Mouse (Mus musculus): ENCODE data around the gene Eif2a. TPM values are rescaled to one million over a fixed set of nuclear protein-coding genes. Genes with fewer than 3 reads are reported as not detected.

Eif2a gene
- polyA plus RNA-seq, 1 experiment from 2014 or later: 58.0 TPM

- Histone ChIP-seq H3K4me3 (replicated peaks) (peak overlapping the region; percentile 88), H3K4me2 (peak overlapping the region; percentile 72), H3K9ac (peak overlapping the region; percentile 93), H3K27me3 (no peaks in the 10 kb centered on the region), H3K4me1 (peaks cover 14% of the 10 kb centered on the region; the same call in 1 of the 2 replicates), H3K36me3 (peaks cover 34% of the 10 kb centered on the region), H3K9me3 (replicated peaks) (no peaks in the 10 kb centered on the region), H3K27ac (peak overlapping the region; percentile 93)
- peak; percentile 59 for ATAC-seq (replicated peaks; ENCODE audit: low FRiP score)
- WGBS: under 1% methylated on average over 40 of the region's 40 CpGs
Observed at GRCm38 (mm10) chr3:58525166-58525565, 455 bp upstream of the Eif2a start.

DNA sequence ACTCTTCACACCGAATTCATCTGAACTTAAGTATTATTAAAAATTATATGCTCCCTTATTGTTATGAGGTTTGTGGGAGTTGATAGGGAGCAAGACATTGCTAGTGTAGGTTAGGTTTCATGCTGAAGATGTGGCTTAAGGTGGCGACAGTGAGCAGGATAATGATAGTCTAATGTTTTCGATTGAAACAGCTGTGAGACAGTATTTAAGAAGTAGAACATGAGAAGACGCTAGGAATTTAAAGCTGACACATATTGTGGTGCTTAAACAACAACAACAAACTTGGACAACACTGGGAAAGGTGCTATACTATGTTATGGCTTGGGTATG, 752 bp downstream of the Eif2a start:
- WGBS: 7% methylated on average over 4 of the region's 4 CpGs
- peak overlapping the region; percentile 93; the same call in 1 of the 2 replicates for H3K27ac ChIP-seq
- H3K4me3 ChIP-seq (replicated peaks): peak overlapping the region; percentile 88
- peaks cover 14% of the 10 kb centered on the region; the same call in 1 of the 2 replicates for H3K4me1 ChIP-seq
- H3K36me3 ChIP-seq: peaks cover 31% of the 10 kb centered on the region
- H3K27me3 ChIP-seq: no peaks in the 10 kb centered on the region
- H3K9me3 ChIP-seq (replicated peaks): no peaks in the 10 kb centered on the region
- H3K9ac ChIP-seq: peak overlapping the region; percentile 56
- ATAC-seq (replicated peaks; ENCODE audit: low FRiP score): no peak
- H3K4me2 ChIP-seq: peak overlapping the region; percentile 65

DNA sequence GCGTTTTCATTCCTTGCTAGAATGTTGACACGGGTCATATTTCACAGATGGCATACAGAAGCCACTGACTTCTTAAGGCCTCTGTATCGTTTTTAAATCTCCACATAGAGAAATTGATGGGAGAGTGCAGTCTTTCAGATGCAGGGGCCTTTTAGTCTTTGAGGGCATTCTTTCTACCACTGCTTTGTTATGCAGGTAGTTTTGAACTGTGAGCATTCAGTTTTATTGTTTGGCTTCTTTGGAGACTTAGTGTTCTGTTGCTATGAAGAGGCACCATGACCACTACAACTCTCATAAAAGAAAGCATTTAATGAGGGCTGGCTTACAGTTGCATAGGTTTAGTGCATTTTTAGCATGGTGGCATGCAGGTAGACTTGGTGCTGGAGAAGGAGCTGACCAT, 11.0 kb downstream of the Eif2a start:
- ATAC-seq (replicated peaks; ENCODE audit: low FRiP score): no peak
- Histone ChIP-seq H3K4me2 (no peak overlapping the region), H3K9me3 (replicated peaks) (no peaks in the 10 kb centered on the region), H3K27ac (no peak overlapping the region), H3K4me3 (replicated peaks) (no peak overlapping the region), H3K27me3 (no peaks in the 10 kb centered on the region), H3K9ac (no peak overlapping the region), H3K36me3 (peaks cover 72% of the 10 kb centered on the region), H3K4me1 (no peaks in the 10 kb centered on the region)
- 82% methylated on average over 3 of the region's 3 CpGs for WGBS

GRCm38 (mm10) chr3:58552001-58552811, 26.6 kb downstream of the Eif2a start:
- ATAC-seq (replicated peaks; ENCODE audit: low FRiP score): no peak
- H3K4me1 ChIP-seq: no peaks in the 10 kb centered on the region
- H3K27ac ChIP-seq: no peak overlapping the region
- H3K4me3 ChIP-seq (replicated peaks): no peak overlapping the region
- no peaks in the 10 kb centered on the region for H3K27me3 ChIP-seq
- no peak overlapping the region for H3K9ac ChIP-seq
- WGBS: 63% methylated on average over 1 of the region's 1 CpGs
- no peaks in the 10 kb centered on the region for H3K9me3 ChIP-seq (replicated peaks)
- H3K36me3 ChIP-seq: peaks cover 86% of the 10 kb centered on the region
- no peak overlapping the region for H3K4me2 ChIP-seq

DNA sequence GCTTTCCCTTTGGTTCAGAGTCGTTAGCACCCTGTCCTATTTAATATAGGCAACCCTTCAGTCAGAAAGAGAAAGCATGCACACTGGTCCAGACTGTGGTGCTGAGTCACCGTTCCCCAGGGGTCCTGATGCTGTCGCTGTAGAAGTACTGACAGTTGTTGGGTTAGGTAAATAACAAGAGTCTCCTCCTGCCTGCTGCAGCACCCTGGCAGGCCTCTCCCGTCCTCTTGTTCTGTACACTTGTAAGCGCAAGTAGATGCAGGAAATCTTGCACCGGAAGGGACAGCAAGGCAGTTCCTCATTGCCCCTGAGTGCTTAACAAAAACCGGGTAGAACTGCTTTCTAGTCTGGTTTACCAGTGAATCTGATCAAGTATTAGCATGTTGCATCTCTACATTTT, 31.0 kb downstream of the Eif2a start:
- Histone ChIP-seq H3K4me3 (replicated peaks) (no peak overlapping the region), H3K27me3 (no peaks in the 10 kb centered on the region), H3K36me3 (peaks cover 61% of the 10 kb centered on the region), H3K27ac (no peak overlapping the region), H3K4me2 (no peak overlapping the region), H3K4me1 (no peaks in the 10 kb centered on the region), H3K9ac (no peak overlapping the region), H3K9me3 (replicated peaks) (no peaks in the 10 kb centered on the region)
- no peak for ATAC-seq (replicated peaks; ENCODE audit: low FRiP score)
- WGBS: 86% methylated on average over 7 of the region's 7 CpGs

GRCm38 (mm10) chr3:58559887-58560286, 34.3 kb downstream of the Eif2a start:
- H3K9me3 ChIP-seq (replicated peaks): no peaks in the 10 kb centered on the region
- H3K27ac ChIP-seq: no peak overlapping the region
- WGBS: 42% methylated on average over 2 of the region's 2 CpGs
- H3K4me1 ChIP-seq: no peaks in the 10 kb centered on the region
- peaks cover 31% of the 10 kb centered on the region for H3K36me3 ChIP-seq
- no peak overlapping the region for H3K9ac ChIP-seq
- ATAC-seq (replicated peaks; ENCODE audit: low FRiP score): no peak
- no peak overlapping the region for H3K4me2 ChIP-seq
- H3K4me3 ChIP-seq (replicated peaks): no peak overlapping the region
- no peaks in the 10 kb centered on the region for H3K27me3 ChIP-seq

DNA sequence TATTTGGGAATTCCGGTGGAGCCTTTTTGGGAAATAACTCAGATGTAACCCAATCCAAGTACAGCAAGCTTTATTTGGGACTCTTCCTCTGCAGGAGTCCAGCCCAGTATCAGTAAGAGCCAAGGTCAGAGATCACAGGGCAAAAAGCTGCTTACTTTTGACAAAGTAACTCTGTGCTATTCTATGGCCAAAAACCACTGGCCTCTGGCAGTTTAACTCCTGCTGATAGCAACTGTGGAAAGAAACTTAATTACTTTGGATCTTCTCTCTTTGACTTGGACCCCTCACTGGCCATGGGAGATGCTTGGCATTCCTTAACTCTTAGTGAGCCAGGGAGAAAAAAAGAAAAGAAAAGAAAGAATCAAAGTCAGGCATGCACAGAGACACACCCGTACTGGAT, 35.8 kb downstream of the Eif2a start:
- Histone ChIP-seq H3K4me3 (replicated peaks) (no peak overlapping the region), H3K4me1 (no peaks in the 10 kb centered on the region)
- 39% methylated on average over 2 of the region's 2 CpGs for WGBS

DNA sequence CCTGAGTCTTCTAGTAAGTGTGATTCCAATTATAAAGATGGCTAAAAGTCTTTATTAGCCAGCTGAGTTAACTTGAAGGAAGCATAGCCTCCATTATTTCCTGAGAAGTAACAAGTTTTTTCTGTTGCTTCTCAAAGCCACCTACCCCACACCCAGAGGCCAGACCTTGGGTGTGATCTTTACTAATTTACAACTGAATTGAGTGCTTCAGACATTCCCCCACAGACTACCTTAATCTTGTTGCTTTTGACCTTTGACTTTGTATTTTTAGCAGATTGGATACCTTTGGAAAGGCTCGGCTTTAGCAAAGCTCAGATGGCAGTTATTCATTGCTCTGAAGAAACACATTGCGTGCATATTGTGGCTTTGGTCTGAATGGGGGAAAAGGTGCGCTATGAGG, 45.2 kb downstream of the Eif2a start:
- no peaks in the 10 kb centered on the region for H3K27me3 ChIP-seq
- ATAC-seq (replicated peaks; ENCODE audit: low FRiP score): no peak
- no peak overlapping the region for H3K4me3 ChIP-seq (replicated peaks)
- 73% methylated on average over 3 of the region's 3 CpGs for WGBS
- no peaks in the 10 kb centered on the region for H3K36me3 ChIP-seq
- H3K27ac ChIP-seq: no peak overlapping the region
- no peaks in the 10 kb centered on the region for H3K9me3 ChIP-seq (replicated peaks)
- H3K9ac ChIP-seq: no peak overlapping the region
- no peaks in the 10 kb centered on the region for H3K4me1 ChIP-seq
- no peak overlapping the region for H3K4me2 ChIP-seq

More for the DNA sequence above, 35.8 kb downstream of the Eif2a start:
- H3K36me3 ChIP-seq: peaks cover 16% of the 10 kb centered on the region
- H3K27ac ChIP-seq: no peak overlapping the region
- no peaks in the 10 kb centered on the region for H3K27me3 ChIP-seq
- H3K9ac ChIP-seq: no peak overlapping the region
- no peaks in the 10 kb centered on the region for H3K9me3 ChIP-seq (replicated peaks)
- no peak overlapping the region for H3K4me2 ChIP-seq
- ATAC-seq (replicated peaks; ENCODE audit: low FRiP score): no peak

- Histone ChIP-seq H3K36me3 (peaks cover 19% of the 10 kb centered on the region), H3K4me3 (replicated peaks) (peak within 1 kb of the TSS; percentile 92), H3K27ac (peak within 1 kb of the TSS; percentile 100), H3K27me3 (no peaks in the 10 kb centered on the region), H3K9ac (peak within 1 kb of the TSS; percentile 97), H3K4me2 (peak within 1 kb of the TSS; percentile 56), H3K9me3 (replicated peaks) (no peaks in the 10 kb centered on the region), H3K4me1 (0 out of 2 replicates have a peak, but pooled peaks cover 7% of the 10 kb centered on the region)
- ATAC-seq (replicated peaks; ENCODE audit: low FRiP score): peak; percentile 97
- WGBS: 2% methylated on average over 55 of the region's 59 CpGs
Observed at GRCm38 (mm10) chr3:58576137-58577066, 50.8 kb downstream of the Eif2a start, which contains the start of gene Selenot. Selenot (plus strand) TSS chr3:58576636.

- no peaks in the 10 kb centered on the region for H3K27me3 ChIP-seq
- peak overlapping the region; percentile 56 for H3K4me2 ChIP-seq
- under 1% methylated on average over 36 of the region's 36 CpGs for WGBS
- H3K4me3 ChIP-seq (replicated peaks): peak overlapping the region; percentile 92
- H3K36me3 ChIP-seq: peaks cover 21% of the 10 kb centered on the region
- H3K9ac ChIP-seq: peak overlapping the region; percentile 97
- H3K9me3 ChIP-seq (replicated peaks): no peaks in the 10 kb centered on the region
- H3K27ac ChIP-seq: peak overlapping the region; percentile 100
- ATAC-seq (replicated peaks; ENCODE audit: low FRiP score): peak; percentile 90
- H3K4me1 ChIP-seq: 0 out of 2 replicates have a peak, but pooled peaks cover 11% of the 10 kb centered on the region
Observed at GRCm38 (mm10) chr3:58577067-58577503, 51.5 kb downstream of the Eif2a start.

DNA sequence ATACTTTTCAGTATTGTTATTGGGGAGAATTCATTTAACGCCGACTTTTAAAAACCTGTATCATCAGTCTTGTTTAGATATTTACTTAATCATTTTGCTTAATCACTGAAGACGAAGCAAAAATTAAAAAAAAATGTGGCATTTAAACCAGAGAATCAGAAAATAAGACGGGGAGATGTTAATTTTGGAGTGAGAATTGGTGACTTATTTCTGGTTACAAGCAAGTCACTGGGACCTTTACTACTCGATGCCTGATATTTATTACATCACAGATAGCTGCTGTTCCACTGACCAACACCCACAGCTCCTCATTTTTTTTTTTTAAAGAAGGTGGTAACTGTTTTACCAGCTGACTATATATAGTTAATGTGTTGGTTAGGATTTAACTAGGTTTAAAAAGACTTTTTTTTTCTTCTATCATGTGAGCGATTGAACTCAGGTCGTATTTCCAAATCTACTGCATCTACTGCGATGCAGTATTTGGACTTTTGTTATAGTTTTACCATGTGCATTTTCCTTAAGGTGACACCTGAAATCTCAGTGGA, 52.0 kb downstream of the Eif2a start:
- Histone ChIP-seq H3K4me2 (peak overlapping the region; percentile 56), H3K27ac (no peak overlapping the region), H3K4me1 (0 out of 2 replicates have a peak, but pooled peaks cover 16% of the 10 kb centered on the region), H3K27me3 (no peaks in the 10 kb centered on the region), H3K9me3 (replicated peaks) (no peaks in the 10 kb centered on the region), H3K9ac (peak overlapping the region; percentile 97), H3K4me3 (replicated peaks) (peak overlapping the region; percentile 92), H3K36me3 (peaks cover 21% of the 10 kb centered on the region)
- ATAC-seq (replicated peaks; ENCODE audit: low FRiP score): no peak
- 9% methylated on average over 8 of the region's 8 CpGs for WGBS
